Mouse (Mus musculus) gonadal fat pad, adult 2 months (tissue): Measurements from ENCODE around the gene Sdhd. TPM values are rescaled to one million over a fixed set of nuclear protein-coding genes. Genes with fewer than 3 reads are reported as not detected.

Experiments used
- polyA plus RNA-seq: library from polyadenylated mRNA; depleted of rRNA; stranded (reverse); fragments of >200 nt; gene quantifications from 2 replicates; pipeline ENCODE4 v1.2.3, GENCODE M21; 2012; rRNA removed

The Sdhd gene
- polyA plus RNA-seq, 1 experiment: 250 TPM

Other genes starting within 250 kb of the Sdhd start
- gene Plet1, start 109.3 kb downstream of the Sdhd start, polyA plus RNA-seq: 33.1 and 40.7 TPM in 2 replicates
- 50.6 and 51.6 TPM in 2 replicates for gene Pts, start 75.1 kb downstream of the Sdhd start, polyA plus RNA-seq
- gene Il18, start 49.0 kb downstream of the Sdhd start, polyA plus RNA-seq: 2.7 and 3.5 TPM in 2 replicates
- gene Bco2, start 48.6 kb downstream of the Sdhd start, polyA plus RNA-seq: 0.34 and 0.79 TPM in 2 replicates
- gene Tex12, start 42.5 kb downstream of the Sdhd start, polyA plus RNA-seq: not detected in 2 replicates
- gene Timm8b, start 98 bp upstream of the Sdhd start, polyA plus RNA-seq: 246 and 300 TPM in 2 replicates
- gene Pih1d2, start 13.5 kb upstream of the Sdhd start, polyA plus RNA-seq: 3.5 and 5.2 TPM in 2 replicates
- 6.1 and 7.7 TPM in 2 replicates for gene Nkapd1, start 13.7 kb upstream of the Sdhd start, polyA plus RNA-seq
- 46.0 and 58.7 TPM in 2 replicates for gene Dlat, start 56.0 kb upstream of the Sdhd start, polyA plus RNA-seq
- 2.5 and 3.3 TPM in 2 replicates for gene Dixdc1, start 135.7 kb upstream of the Sdhd start, polyA plus RNA-seq
- gene 2310030G06Rik, start 142.7 kb upstream of the Sdhd start, polyA plus RNA-seq: 22.3 and 24.6 TPM in 2 replicates
- 157 and 293 TPM in 2 replicates for gene Cryab, start 147.5 kb upstream of the Sdhd start, polyA plus RNA-seq
- gene Hspb2, start 148.5 kb upstream of the Sdhd start, polyA plus RNA-seq: 17.6 and 28.4 TPM in 2 replicates
- 6.3 TPM in 2 replicates for gene Fdxacb1, start 164.4 kb upstream of the Sdhd start, polyA plus RNA-seq
- gene Alg9, start 171.2 kb upstream of the Sdhd start, polyA plus RNA-seq: 38.9 and 55.4 TPM in 2 replicates
- 109 and 170 TPM in 2 replicates for gene 1110032A03Rik, start 171.7 kb upstream of the Sdhd start, polyA plus RNA-seq
- gene Ppp2r1b, start 241.5 kb upstream of the Sdhd start, polyA plus RNA-seq: 48.4 and 49.0 TPM in 2 replicates